Mouse (Mus musculus) induced T-regulatory cell, adult 2 months (primary cell): ENCODE data around the gene Smox.
"Not testable (repeated sequence)": the region's sequence is repeated elsewhere in the genome, so short reads cannot be mapped to it uniquely, and the experiment has no call there.

Source experiments
- DNase-seq: peaks from one replicate; pipeline ENCODE4 v3.0.0-alpha.2; 2012; ENCODE audit warnings: low read depth

The Smox gene

DNA sequence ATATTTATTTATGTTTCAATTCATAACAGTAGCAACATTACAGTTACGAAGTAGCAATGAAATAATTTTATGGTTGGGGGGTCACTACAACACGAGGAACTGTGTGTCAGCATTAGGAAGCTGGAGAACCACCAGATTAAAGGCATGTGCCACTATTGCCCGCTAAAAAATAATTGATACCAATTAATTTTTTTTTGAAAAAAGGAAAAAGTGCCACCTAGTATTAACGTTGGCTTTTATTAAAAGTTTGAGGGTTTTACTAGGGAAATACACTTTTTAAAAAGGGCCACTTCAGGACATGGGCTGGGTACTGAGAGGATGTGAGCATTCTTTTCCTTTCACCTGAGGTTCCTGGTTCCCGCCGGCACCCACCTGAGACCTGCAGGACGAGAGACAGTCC is at the start of gene Smox:
Gene Smox (plus strand): TSS at position 301 of the 400 bp plus-strand sequence.
- no peak for DNase-seq

DNA sequence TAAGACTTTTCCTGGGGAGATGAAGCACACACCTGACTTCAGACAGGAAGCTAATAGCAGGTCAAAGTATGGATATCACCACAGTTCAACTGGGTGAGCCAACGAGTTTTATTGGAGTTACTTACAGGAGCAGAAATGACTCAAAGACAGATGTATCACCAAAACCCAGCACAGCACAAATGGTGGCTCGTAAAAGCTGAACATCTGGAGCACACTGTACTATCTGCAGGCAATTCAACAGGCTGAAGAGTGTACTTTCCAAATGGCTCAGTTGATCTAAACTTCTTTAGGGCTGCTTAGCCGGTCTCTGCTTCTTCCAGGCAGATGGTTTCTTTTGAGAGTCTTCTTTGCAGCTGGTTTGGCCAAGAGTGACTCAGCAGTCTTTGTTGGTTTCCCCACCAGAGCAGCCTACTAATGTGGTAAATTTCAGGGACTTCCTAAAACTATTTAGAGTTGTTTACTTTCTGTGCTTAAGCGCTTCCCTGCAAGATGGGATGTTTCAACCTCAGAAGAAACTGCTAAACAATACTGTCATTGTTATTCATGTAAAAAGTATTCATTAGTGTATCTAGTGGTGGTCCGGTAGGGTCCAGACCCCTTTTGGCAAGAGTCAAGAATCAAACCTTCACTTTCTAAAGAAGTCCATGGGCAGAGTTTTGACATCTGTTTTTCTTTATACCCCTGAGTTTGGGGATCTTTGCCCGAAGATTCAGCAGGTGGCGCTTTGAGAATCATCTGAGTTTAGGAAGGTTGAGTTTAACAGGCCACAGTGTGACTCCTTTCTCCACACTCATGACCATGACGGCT is 48.0 kb upstream of the Smox start:
- peak; percentile 22 for DNase-seq

DNA sequence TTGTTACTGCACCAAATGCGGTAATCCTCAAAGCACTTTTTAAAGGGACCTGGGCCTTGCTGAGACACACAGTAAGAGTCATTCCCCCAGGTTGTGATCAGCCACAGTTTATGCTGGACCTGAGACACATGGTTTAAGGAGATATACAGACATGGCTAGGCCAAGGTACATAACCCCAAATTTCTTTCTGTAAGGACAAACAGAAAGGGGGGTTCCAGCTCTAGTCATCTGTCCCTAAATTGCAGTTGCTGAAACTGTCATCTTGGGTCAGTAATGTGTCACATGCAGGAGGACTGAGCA is 47.5 kb upstream of the Smox start:
- DNase-seq, result no peak

DNA sequence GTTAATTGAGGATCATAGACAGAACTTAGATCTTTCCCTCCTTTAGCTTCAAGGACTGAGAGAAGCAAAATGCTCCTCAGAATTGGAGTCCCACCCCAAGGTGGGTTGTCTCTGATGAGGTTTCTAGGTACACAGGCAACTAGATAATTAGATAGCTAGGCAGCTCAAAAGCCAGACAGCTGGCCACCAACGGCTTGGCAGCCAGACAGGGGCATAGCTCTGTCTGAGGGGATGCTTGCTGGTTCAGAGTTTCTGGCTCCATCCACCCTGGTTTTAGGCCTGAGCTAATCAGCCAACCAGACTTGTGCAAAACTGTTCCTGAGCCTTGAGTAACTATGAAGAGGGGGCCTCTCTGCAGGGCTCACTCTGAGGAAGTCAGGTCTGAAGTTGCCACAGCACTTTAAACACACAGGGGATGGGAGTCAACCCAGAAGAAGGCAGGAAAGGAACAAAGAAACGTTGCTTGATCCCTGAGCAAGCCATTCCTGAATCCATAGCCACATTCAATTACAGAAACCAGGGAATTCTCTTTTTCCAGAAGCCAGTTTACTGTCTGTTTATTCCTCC is 44.8 kb upstream of the Smox start:
- no peak for DNase-seq

DNA sequence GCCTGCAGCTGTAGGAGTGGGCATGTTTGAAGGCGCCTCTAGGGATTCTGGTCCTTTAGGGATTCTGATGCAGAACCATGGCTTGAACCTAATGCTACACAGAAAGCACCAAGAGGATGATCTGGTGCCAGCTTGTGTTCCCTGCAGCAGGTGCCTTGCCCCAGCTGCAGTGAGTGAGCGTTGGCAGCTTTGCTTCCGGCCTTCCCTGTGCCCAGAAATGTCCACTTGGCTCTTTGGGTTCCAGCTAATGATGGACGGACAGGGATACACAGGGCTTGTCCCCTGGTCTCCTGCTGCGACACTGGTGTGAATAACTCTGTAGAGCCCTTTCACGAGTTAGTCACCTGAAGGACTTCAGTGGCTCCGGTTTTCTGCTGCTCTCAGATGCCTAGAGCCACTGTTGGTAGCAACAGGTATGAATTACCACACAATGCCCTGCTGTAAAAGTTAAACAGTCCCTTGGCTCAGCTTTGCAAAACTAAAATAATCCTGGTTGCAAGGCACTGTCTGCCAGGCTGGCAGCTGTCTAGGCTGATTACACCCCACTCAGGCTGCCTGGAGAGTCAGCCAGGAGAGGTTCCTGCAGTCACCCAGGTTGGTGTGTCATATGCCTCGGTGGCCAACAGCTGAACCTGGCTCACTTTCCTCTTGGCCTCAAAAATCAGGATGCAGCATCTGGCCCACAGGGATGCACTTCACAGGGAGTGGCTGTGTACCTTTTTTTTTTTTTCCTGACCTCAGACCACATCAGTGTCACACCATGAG is 43.5 kb upstream of the Smox start:
- no peak for DNase-seq

DNA sequence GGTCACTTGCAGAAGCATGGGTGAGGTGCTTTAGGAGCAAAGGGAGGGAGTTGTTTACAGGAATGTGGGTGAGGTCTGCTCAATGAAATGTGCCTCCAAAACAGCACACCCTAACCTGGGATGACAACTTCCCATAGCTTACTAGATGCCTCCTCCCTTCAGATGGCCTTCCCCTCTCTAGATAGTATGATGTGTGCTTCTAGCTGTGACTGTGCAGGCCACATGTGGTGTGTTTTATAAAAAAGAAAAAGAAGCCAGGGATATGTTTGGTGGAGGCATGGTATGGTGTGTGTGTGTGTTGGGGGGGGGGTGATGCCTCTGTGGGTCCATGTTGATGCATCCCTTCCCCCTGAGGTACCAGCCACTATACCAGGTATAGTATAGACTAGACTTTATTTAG is 42.9 kb upstream of the Smox start:
- DNase-seq, result no peak

DNA sequence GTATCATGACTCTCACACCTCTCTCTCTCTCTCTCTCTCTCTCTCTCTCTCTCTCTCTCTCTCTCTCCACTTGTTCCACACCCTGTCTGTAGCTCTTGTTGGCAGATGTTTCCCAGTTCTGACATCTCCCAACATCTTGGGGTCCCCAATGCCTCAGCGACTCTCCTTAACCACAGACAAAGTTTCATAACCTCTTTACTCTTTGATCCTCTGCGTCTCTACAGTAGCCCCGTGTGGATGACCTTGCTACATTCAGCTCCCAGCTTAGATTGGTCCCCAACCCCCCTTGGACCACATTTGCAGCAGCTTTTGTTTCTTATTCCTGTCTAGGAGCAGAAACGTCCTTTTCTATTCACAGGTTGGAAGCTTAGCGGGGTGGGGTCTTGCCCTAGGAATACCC is 41.6 kb upstream of the Smox start:
- DNase-seq, result no peak

DNA sequence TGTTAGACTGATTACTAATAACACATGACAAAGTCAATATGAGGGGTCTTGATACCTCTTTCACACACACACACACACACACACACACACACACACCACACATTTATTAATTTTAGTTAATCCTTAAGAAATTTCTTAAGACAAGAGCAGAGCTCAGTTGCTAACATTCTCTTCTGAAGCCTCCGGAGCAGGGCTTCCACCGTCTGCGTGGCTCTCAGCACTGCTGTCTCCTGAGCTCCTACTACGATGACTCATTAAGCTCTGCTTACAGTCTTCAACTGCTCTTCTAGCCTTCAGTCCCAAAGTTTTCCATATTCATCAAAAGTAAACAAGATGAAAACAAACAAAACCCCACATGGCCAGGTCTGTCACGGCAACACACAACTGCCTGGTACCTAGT is 40.8 kb upstream of the Smox start:
- DNase-seq, result no peak

DNA sequence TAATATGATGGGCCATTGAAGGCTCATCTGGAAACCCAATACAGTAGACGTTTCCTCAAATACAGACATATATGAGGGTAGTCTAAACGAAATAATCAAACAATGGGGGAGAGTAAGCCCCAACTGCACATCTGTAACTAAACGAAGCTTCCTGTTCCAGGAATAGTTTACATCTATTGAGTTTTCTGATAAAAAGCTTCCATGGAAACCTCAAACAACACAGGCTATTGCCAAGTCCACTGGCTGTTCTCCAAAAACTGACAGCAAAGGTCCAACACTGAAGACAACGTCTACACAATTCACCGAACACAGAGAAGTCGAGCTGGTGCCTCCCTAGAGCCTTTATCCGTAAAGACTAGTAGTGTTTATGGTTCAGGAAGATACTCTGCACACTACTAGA is 33.6 kb upstream of the Smox start:
- DNase-seq, result no peak

DNA sequence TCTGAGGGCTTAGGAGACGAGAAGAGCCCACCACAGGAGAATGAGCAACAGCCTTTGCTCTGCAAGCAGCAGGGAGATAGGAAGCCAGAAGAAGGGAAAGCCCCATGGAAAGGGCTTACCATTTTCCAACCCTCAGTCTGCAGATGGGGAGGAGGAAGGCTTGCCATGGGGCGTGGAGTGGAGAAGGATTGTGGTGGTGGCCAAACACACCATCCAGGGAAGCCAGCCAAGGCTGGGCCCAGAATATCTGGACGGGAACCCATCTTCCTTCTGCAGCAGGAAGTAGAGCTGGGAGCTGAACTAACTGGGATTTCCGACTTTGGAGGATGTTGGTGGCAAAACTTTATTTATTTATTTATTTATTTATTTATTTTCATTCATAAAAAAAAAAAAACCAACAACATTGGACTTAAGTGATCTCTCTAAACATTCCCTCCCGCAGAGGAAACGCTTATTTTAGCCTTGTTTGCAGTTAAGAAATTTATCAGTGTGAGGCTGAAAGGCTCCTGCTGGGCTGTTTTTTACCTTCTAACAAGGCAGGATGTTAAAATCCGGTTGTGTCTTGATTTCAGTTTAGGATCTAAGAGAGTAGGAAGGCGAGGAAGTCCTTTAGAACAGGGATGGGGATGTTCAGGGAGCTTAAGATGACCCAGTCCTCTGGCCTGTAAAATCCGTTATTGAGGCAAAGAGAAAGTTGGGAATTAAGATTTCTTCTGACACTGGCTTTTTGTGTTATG is 30.2 kb upstream of the Smox start:
- DNase-seq, result no peak

DNA sequence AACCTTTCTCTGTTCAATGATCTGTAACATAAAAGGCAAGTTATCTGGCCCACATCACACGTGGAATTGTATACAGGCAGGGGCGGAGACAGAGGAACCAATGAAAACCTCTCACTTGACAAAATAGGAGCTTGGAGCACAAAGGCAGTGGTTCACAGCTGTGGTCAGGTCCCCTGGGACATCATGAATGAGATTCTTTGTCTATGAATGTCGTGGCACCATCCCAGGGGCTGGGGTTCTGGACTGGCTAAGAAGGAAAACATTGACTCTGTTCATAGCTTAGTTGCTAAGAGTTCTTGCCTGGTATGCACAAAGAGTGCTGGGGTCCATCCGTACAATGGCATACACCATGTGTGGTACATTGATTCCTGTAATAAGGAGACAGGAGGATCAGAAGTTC is 28.3 kb upstream of the Smox start:
- DNase-seq, result no peak

DNA sequence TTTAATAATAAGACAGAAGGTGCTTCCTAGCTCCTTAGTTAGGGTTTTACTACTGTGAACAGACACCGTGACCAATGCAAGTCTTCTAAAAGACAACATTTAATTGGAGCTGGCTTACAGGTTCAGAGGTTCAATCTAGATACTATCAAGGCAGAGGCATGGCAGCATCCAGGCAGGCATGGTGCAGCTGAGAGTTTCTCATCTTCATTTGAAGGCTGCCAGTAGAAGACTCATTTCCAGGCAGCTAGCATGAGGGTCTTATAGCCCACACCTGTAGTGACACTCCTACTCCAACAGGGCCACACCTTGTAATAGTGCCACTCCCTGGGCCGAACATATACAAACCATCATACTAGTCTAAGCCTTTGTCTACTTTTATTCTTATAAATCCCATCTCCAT is 27.1 kb upstream of the Smox start:
- no peak for DNase-seq

DNA sequence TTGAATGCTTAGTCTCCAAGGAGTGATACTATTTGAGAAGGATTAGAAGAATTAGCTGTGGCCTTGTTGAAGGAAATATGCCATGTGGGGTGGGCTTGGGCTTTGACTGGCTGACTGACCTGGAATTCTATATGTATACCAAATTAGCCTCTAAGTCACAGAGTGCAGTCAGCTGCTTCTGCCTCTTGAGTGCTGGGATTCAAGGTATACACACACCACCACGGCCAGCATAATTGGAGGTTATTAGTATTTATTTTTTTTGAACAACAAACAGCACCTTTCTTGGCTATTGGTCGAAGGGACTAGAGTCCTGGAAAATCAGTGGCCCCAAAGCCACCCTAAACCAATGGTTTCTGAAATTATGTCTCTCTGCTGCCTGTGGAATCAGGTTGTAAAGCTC is 24.6 kb upstream of the Smox start:
- DNase-seq, result no peak

DNA sequence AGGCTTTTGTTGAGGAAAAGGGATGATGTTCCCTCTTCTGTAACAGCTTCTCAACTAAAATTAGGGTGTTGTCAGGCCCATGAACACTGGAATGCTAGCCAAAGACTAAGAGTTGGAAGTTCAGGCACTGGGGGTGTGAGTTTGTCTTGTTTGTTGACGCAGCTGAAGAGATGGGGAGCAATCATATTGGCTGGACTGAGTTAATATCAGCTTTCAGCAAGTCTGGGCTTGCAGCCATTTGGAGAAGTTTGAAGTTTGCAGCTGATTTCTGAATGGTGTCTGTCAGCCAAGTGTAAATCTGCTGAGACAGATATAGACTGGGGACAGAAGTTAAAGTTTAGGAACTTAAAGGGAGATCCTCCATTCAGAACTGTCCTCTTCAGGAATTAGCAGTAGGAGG is 21.4 kb upstream of the Smox start:
- no peak for DNase-seq

DNA sequence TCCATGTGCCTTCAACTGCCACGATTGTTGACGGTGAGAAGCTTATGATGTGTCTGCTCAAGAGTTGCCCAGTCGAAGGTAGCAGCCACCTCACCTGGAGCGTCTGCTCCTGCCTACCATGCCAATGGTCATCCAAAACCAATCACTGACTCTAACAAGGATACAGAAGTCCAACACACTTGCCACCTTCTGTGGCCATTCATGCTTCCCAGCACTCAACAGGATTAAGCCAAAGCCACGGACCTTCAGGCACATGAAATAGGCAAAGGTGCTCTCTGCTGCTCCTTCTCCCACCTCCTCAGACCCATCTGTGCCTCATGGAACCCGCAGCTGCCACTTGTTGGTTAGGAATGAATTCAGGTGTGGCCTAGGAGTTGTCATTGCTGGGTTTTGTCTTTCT is 17.5 kb upstream of the Smox start:
- DNase-seq, result no peak

DNA sequence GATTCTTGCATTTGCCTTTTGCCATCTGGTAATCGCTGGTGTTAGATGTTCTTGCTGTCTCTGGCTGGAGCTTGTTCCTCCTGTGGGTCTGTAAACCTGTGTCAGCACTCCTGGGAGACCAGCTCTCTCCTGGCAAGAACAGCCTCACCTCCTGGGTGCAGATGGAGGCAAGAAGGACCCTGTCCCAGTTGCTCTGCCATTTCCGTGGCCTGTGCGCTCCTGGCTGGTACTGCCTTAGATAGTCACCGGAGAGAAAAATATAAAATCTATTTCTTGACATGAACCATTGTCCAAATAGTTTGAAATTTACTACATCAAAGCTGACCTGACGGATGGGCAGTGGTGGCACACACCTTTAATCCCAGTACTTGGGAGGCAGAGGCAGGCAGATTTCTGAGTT is 14.2 kb upstream of the Smox start:
- DNase-seq, result not testable (repeated sequence)

DNA sequence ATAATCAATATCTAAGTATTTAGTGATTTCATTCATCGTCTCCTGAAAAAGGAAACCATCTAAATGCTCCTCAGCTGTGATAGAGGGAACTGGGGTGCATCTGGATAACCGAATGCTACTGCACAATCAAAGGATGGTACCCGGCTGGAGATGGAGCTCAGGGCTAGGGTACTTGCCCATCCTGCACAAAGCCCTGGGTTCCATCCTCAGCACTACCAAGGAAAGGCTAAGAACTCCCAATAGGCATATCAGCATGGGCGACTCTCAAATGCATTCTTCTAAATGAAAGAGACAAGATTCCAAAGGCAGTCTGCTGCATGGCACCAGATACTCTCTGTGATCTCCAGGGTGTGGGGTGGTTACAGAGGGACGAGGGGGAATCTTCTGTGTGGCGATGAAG is 13.4 kb upstream of the Smox start:
- no peak for DNase-seq

DNA sequence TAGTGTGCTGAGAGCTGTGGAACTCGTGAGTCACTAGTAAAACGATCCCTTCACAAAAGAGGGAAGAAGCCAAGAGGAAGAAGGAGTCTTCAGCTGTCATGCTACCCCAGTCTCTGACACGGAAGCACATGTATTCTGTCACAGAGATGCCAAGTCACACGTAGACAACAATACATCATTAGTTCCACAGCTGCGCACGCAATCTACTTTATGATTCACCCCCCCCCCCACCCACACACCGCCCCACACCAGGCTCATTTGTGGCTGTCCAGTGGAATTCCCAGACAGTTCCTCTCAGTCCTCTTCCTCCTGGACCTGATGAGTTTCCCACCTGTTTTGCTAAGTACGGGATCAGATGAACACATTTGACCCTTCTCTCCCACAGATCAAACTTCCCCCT is 12.9 kb upstream of the Smox start:
- DNase-seq, result no peak

DNA sequence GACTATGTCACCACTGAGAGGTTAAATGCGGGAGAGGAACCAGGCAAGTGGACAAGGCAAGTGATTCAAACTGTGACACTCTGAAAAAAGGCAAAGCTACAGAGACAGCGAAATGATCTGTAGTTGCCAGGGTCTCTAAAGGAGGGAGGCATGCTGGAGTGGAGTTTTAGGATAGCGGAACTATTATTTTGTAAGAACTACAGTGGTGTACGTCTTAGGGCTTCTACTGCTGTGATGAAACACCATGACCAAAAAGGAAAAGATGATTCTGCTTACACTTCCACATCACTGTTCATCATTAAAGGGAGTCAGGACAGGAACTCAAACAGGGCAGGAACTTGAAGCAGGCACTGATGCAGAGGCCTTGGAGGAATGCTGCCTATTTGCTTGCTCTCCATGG is 12.4 kb upstream of the Smox start:
- no peak for DNase-seq

DNA sequence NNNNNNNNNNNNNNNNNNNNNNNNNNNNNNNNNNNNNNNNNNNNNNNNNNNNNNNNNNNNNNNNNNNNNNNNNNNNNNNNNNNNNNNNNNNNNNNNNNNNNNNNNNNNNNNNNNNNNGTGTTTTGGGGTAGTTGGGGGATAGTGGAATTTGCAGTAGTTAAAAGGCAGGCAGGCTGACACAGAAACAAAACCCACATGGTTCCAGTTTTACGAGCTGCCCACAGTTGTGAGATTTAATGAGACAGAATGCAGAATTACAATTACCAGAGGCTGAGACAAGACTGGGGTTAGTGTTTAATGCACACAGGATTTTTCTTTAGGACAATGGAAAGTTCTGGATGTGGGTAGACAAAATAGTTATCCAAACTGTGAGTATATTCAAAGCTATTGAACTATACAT is 9.6 kb upstream of the Smox start:
- DNase-seq, result no peak

DNA sequence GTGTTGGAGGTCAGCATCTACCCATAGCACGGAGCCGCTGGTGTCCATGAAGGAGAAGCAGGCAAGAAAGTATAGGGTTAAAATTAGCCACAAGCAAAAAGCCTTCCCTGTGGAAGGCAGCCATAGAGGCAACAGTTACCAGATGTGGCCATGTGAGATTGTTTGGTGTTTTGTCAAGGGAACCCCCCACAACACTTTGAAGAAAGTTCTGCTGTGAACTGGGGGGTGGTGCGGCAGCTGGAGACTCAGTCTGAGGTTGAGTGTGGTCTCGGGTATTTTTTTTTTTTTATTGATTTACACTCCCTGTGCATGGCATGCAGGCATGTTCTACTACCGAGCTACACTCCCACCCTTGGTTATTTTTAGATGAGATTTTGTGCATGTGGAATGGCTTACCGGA is 8.8 kb upstream of the Smox start:
- DNase-seq, result no peak

DNA sequence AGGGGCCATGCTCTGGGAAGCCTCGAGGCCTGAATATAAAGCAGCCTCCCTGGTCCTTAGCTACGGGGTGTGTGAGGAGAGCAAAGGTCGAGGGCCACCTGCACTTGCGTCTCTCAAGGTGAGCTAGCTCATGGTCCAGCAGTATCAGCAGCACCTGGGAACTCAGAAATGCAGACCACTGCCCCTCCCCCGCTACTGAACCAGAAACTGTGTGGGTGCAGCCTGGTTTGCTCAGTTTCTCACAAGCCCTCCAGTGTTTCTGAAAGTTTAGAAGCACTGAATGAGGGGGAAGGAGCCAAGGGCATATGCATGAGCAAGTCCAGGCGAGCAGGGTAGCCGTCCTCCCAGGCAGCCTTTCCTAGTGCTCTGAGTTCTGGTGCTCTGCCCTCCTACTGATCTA is 7.7 kb upstream of the Smox start:
- no peak for DNase-seq

DNA sequence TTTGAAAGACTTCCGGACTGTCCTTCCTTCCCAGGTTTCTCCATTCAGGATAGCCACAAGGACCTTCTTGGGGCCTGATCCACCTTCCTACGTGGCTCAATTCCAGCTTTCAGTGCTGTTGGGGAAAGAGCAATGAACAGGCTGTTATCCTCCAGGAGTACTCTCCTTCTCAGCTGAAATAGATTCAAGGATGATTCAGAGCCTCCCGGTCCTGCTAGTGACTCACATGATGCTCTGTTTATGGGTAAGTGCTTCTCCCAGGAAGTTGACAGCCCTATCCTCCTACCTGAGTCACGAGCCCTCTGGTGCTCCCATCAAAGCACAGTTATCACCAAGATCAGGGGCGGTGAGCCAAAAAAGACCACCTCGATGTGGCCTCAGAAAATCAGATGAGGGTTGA is 7.1 kb upstream of the Smox start:
- no peak for DNase-seq
